Mouse (Mus musculus) liver, embryonic 11.5 days (tissue): ENCODE data around the gene Nod1. TPM values are rescaled to one million over a fixed set of nuclear protein-coding genes. Genes with fewer than 3 reads are reported as not detected.
A peak's percentile ranks its signal among the peaks of the same experiment; 100 is the strongest.

Source experiments
- ATAC-seq: fragments of 200-750 bp; cut with Nextera tagmentation; replicated peaks from 2 replicates; pipeline ENCODE4 v1.8.0; 2017; ENCODE audit warnings: moderate number of reproducible peaks, mild to moderate bottlenecking, moderate TSS enrichment, moderate library complexity; ENCODE audit not compliant: low FRiP score
- DNase-seq: peaks from one replicate; pipeline ENCODE4 v3.0.0-alpha.2; 2017; ENCODE audit warnings: low spot score
- H3K27ac ChIP-seq: fragments of 300-500 bp; sonication (generic); 2 replicates; pipeline ENCODE4 v1.5.1; 2014; ENCODE audit warnings: mild to moderate bottlenecking, low read depth, low read length, control low read depth
- H3K27me3 ChIP-seq: fragments of 300-500 bp; sonication (generic); replicated peaks from 2 replicates; pipeline ENCODE4 v1.6.1; 2014; ENCODE audit warnings: low read length, mixed read lengths; ENCODE audit not compliant: control insufficient read depth, insufficient read depth
- H3K36me3 ChIP-seq: fragments of 300-500 bp; sonication (generic); 2 replicates; pipeline ENCODE4 v1.6.1; 2014; ENCODE audit warnings: mild to moderate bottlenecking, low read length, moderate library complexity, mixed read lengths; ENCODE audit not compliant: control insufficient read depth, insufficient read depth
- H3K4me1 ChIP-seq: fragments of 300-500 bp; sonication (generic); replicated peaks from 2 replicates; pipeline ENCODE4 v1.6.1; 2014; ENCODE audit warnings: low read length, mixed read lengths; ENCODE audit not compliant: control insufficient read depth, insufficient read depth
- H3K4me2 ChIP-seq: fragments of 300-500 bp; sonication (generic); 2 replicates; pipeline ENCODE4 v1.6.1; 2014; ENCODE audit warnings: mild to moderate bottlenecking, control low read depth, moderate library complexity
- H3K4me3 ChIP-seq: fragments of 300-500 bp; sonication (generic); 2 replicates; pipeline ENCODE4 v1.5.1; 2014; ENCODE audit warnings: low read depth, low read length, control low read depth
- H3K9ac ChIP-seq: fragments of 300-500 bp; sonication (generic); 2 replicates; pipeline ENCODE4 v1.6.1; 2014; ENCODE audit warnings: low read depth, low read length, control low read depth
- H3K9me3 ChIP-seq: fragments of 300-500 bp; sonication (generic); 2 replicates; pipeline ENCODE4 v1.6.1; 2016; ENCODE audit warnings: low read length, inconsistent platforms, mixed read lengths; ENCODE audit not compliant: control insufficient read depth
- WGBS: fragments of 180-500 bp; shearing (Covaris S2); extraction: QIAGEN DNeasy Blood & Tissue Kit; methylation state at CpG from one replicate; pipeline ENCODE4 v1.1.7; 2014; 5-methylcytosine and 5-hydroxymethylcytosine counted together
- polyA plus RNA-seq: library from polyadenylated mRNA; unstranded; fragments of >200 nt; fragmentation: Nextera tagmentation; extraction: Ambion mirVana; gene quantifications from 2 replicates; pipeline ENCODE4 v1.2.1, GENCODE M21; 2014

Gene Nod1
- polyA plus RNA-seq, 1 experiment from 2014 or later, result 2.9 TPM

GRCm38 (mm10) chr6:55009391-55010230, 37.2 kb upstream of the Nod1 start:
- no peaks in the 10 kb centered on the region for H3K27me3 ChIP-seq
- 38% methylated on average over 16 of the region's 16 CpGs for WGBS
- H3K4me1 ChIP-seq, result no peaks in the 10 kb centered on the region
- H3K36me3 ChIP-seq, result no peaks in the 10 kb centered on the region
- no peak overlapping the region for H3K4me2 ChIP-seq
- DNase-seq (no peak), ATAC-seq (no peak)
- H3K27ac ChIP-seq, result no peak overlapping the region
- no peak overlapping the region for H3K9ac ChIP-seq
- no peak overlapping the region for H3K4me3 ChIP-seq
- H3K9me3 ChIP-seq, result no peaks in the 10 kb centered on the region

- no peak overlapping the region for H3K9ac ChIP-seq
- H3K27ac ChIP-seq, result no peak overlapping the region
- H3K4me1 ChIP-seq, result no peaks in the 10 kb centered on the region
- no peak overlapping the region for H3K4me3 ChIP-seq
- DNase-seq (no peak), ATAC-seq (no peak)
- 73% methylated on average over 8 of the region's 8 CpGs for WGBS
- no peaks in the 10 kb centered on the region for H3K9me3 ChIP-seq
- H3K36me3 ChIP-seq, result no peaks in the 10 kb centered on the region
- no peaks in the 10 kb centered on the region for H3K27me3 ChIP-seq
- no peak overlapping the region for H3K4me2 ChIP-seq
These were observed 36.0 kb upstream of the Nod1 start for GRCm38 (mm10) chr6:55008401-55008800.

- DNase-seq (no peak), ATAC-seq (no peak)
- Histone ChIP-seq H3K4me1 (no peaks in the 10 kb centered on the region), H3K36me3 (no peaks in the 10 kb centered on the region), H3K27me3 (no peaks in the 10 kb centered on the region), H3K27ac (no peak overlapping the region), H3K9ac (no peak overlapping the region), H3K4me2 (no peak overlapping the region), H3K4me3 (no peak overlapping the region), H3K9me3 (no peaks in the 10 kb centered on the region)
- WGBS, result 45% methylated on average over 4 of the region's 4 CpGs
These were observed 31.1 kb upstream of the Nod1 start for GRCm38 (mm10) chr6:55003559-55003958.

GRCm38 (mm10) chr6:55002438-55002837, 30.0 kb upstream of the Nod1 start:
- H3K27me3 ChIP-seq, result no peaks in the 10 kb centered on the region
- DNase-seq (no peak), ATAC-seq (no peak)
- no peaks in the 10 kb centered on the region for H3K36me3 ChIP-seq
- 65% methylated on average over 4 of the region's 4 CpGs for WGBS
- H3K4me1 ChIP-seq, result no peaks in the 10 kb centered on the region
- no peak overlapping the region for H3K4me3 ChIP-seq
- H3K4me2 ChIP-seq, result no peak overlapping the region
- H3K9me3 ChIP-seq, result no peaks in the 10 kb centered on the region
- H3K27ac ChIP-seq, result no peak overlapping the region
- H3K9ac ChIP-seq, result no peak overlapping the region

- no peaks in the 10 kb centered on the region for H3K4me1 ChIP-seq
- no peaks in the 10 kb centered on the region for H3K36me3 ChIP-seq
- H3K27me3 ChIP-seq, result no peaks in the 10 kb centered on the region
- DNase-seq, result no peak
- no peak for ATAC-seq
- WGBS, result 74% methylated on average over 4 of the region's 4 CpGs
- H3K9ac ChIP-seq, result no peak overlapping the region
- no peak overlapping the region for H3K27ac ChIP-seq
- H3K4me2 ChIP-seq, result no peak overlapping the region
- H3K9me3 ChIP-seq, result no peaks in the 10 kb centered on the region
- no peak overlapping the region for H3K4me3 ChIP-seq
These were observed 28.9 kb upstream of the Nod1 start for GRCm38 (mm10) chr6:55001320-55001719.

- no peak overlapping the region for H3K4me3 ChIP-seq
- H3K9ac ChIP-seq, result no peak overlapping the region
- H3K4me2 ChIP-seq, result no peak overlapping the region
- H3K27me3 ChIP-seq, result no peaks in the 10 kb centered on the region
- H3K36me3 ChIP-seq, result no peaks in the 10 kb centered on the region
- no peak overlapping the region for H3K27ac ChIP-seq
- H3K4me1 ChIP-seq, result no peaks in the 10 kb centered on the region
- H3K9me3 ChIP-seq, result no peaks in the 10 kb centered on the region
- ATAC-seq (no peak), DNase-seq (no peak)
- 77% methylated on average over 6 of the region's 6 CpGs for WGBS
These were observed 25.3 kb upstream of the Nod1 start for GRCm38 (mm10) chr6:54997726-54998125.

- Histone ChIP-seq H3K4me2 (no peak overlapping the region), H3K9me3 (no peaks in the 10 kb centered on the region), H3K9ac (no peak overlapping the region), H3K4me3 (no peak overlapping the region), H3K27ac (no peak overlapping the region), H3K4me1 (peaks cover 9% of the 10 kb centered on the region), H3K36me3 (no peaks in the 10 kb centered on the region), H3K27me3 (no peaks in the 10 kb centered on the region)
- ATAC-seq (no peak), DNase-seq (no peak)
- WGBS, result 88% methylated on average over 3 of the region's 3 CpGs
These were observed 23.9 kb upstream of the Nod1 start for GRCm38 (mm10) chr6:54996361-54996760.

GRCm38 (mm10) chr6:54992734-54993260, 20.4 kb upstream of the Nod1 start, which contains the start of gene Ggct:
Gene Ggct, minus strand, starts transcription at chr6:54992950.
- peaks cover 14% of the 10 kb centered on the region for H3K4me1 ChIP-seq
- WGBS, result 1% methylated on average over 41 of the region's 41 CpGs
- H3K4me2 ChIP-seq, result peak within 1 kb of the TSS; percentile 94
- no peaks in the 10 kb centered on the region for H3K36me3 ChIP-seq
- H3K9me3 ChIP-seq, result no peaks in the 10 kb centered on the region
- peak within 1 kb of the TSS; percentile 66 for H3K4me3 ChIP-seq
- ATAC-seq (peak; percentile 100), DNase-seq (peak; percentile 91)
- H3K9ac ChIP-seq, result peak within 1 kb of the TSS; percentile 68
- no peaks in the 10 kb centered on the region for H3K27me3 ChIP-seq
- no peak within 1 kb of the TSS for H3K27ac ChIP-seq

GRCm38 (mm10) chr6:54992141-54992540, 19.7 kb upstream of the Nod1 start:
- H3K27ac ChIP-seq, result no peak overlapping the region

More at GRCm38 (mm10) chr6:54992141-54992540, 19.7 kb upstream of the Nod1 start:
- peak overlapping the region; percentile 94 for H3K4me2 ChIP-seq
- H3K4me1 ChIP-seq, result peaks cover 14% of the 10 kb centered on the region
- DNase-seq (no peak), ATAC-seq (no peak)
- peak overlapping the region; percentile 66 for H3K4me3 ChIP-seq
- no peaks in the 10 kb centered on the region for H3K9me3 ChIP-seq
- H3K27me3 ChIP-seq, result no peaks in the 10 kb centered on the region
- peak overlapping the region; percentile 68 for H3K9ac ChIP-seq
- no peaks in the 10 kb centered on the region for H3K36me3 ChIP-seq
- 2% methylated on average over 7 of the region's 7 CpGs for WGBS
